Mouse (Mus musculus) kidney, adult 18-20 months (tissue): Measurements from ENCODE around the gene Fmo5.
A peak's percentile ranks its signal among the peaks of the same experiment; 100 is the strongest.

ENCODE experiments used
- DNase-seq: peaks from one replicate; pipeline ENCODE4 v3.0.0; 2021

Fmo5 gene

DNA sequence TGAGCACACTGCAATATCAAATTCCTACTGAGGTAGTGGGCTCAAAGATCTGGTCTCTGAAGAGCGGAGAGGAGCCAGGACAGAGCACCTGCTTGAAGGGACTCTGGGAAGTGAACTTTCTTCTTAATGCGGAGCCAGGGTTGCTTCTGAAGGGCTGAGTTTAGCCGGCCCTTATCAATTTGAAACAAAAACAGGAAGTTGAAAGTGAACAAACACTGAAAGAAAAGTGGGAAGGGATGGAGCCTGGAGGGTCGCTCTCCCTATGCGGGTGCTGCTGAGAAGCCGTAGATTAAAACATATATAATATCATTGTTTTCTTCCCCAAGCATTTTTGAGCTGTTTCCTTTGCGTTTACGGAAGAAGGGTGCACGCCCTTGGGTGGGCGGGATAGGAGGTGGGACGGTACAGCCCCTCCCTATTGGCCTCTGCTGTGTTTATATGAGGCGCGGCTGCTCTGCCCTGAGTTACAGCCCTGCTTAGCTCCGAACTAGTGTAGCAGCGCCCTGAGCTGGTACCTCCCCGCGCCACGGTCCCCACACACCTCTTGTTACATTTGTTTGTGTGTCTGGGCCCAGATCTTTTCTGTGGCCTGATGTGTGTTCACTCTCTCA is at the start of gene Fmo5:
Gene Fmo5 (plus strand): TSS at position 414 of the 611 bp plus-strand sequence.
- DNase-seq = peak; percentile 82

DNA sequence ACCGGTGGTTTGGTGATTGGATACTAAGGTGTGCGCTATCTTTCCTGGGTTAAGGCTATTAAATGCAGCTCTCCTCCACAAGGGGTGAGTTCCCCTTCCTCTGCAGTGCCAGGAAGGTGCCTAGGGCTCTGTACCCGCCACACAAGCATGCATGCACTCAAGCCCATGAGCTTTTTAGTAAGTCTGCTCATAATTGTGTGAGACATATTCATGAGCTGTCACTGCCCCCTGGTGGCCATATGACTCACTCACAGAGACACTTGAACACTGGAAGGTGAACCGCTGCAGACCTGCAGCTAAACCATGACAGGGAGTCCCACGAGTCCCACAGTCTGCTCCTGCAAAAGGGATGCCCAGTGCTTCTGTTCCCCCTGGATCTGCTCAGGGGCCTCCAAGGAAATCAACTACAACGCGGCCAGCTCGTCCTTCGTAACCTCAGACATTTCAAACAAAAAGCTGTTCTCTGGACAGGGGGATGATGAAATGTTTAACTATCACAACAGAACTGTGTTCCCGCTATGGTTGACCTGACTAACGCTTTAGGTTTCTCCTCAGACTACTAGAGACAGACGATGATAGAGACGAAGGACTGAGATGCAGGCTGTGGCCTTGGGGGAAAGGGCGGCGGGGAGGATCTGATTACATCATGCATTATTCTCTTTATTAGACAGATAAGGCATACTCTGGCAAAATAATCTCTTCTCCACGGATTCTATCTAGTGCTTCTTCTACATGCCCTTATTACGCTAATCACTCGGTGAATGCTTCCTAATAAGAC is 43.0 kb upstream of the Fmo5 start:
- DNase-seq = peak; percentile 81

- DNase-seq = no peak
Observed at GRCm38 (mm10) chr3:97587656-97588055, 40.9 kb upstream of the Fmo5 start.

DNA sequence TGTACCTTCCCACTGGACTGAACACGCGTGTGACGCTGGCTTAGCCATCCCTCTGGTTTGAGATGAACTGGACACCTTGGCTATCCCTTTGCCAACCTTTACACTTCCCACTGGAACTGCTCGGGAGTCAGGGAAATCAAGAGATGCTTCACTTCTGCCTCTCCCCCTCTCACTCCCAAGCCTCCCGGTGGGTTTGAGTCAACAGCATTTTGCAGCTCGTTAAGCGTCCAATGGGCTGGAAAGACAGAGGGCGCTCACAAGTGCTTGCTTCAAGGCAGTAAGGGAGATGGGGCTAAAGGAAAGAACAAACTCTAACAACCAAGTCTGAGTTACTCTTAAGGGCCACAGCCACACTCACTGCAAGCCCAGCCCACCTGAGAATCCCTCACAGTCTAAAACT is 37.9 kb upstream of the Fmo5 start:
- no peak for DNase-seq

GRCm38 (mm10) chr3:97593089-97593488 is 35.5 kb upstream of the Fmo5 start:
- no peak for DNase-seq

DNA sequence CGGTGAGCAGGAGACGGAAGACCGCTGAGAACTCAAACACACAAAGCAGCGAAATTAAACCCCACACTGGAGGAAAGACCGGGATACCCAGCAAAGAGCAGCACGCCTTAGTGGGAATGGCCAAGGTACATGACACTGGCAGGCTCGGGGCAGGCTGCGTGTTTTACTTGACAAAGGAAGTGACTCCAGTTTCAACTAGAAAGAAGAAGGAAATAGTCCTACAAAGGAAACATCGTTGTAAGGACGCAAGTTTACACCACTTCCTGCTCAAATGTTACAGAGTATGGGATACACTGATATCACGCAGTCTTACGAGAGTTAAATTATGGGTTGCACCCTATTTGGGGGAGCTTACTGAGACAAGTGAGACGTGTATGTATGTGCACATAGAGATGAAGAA is 34.5 kb upstream of the Fmo5 start:
- DNase-seq = no peak

- DNase-seq = no peak
Observed at GRCm38 (mm10) chr3:97595066-97595465, 33.5 kb upstream of the Fmo5 start.

DNA sequence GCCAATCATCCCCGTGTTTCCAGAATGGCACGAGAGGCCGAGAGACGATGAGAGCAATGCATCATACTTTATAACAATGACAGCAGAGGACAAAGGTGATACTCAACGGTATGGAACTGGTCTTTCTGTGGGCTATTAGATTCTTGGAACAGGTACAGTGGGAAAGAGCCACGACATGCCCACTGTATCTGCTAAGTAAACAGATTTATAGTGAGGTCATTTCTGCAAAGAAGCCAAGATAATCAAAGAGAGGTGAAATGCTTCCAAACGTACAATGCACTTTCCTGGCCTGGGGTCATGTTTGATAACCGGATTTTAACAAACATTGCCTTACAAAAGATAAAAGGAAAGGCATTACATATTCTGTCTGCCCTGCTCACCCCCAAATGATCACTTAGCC is 31.8 kb upstream of the Fmo5 start:
- DNase-seq = no peak

GRCm38 (mm10) chr3:97600050-97600832 is 28.4 kb upstream of the Fmo5 start:
- no peak for DNase-seq

- DNase-seq = peak; percentile 52
Observed at GRCm38 (mm10) chr3:97609201-97609844, 19.3 kb upstream of the Fmo5 start.

DNA sequence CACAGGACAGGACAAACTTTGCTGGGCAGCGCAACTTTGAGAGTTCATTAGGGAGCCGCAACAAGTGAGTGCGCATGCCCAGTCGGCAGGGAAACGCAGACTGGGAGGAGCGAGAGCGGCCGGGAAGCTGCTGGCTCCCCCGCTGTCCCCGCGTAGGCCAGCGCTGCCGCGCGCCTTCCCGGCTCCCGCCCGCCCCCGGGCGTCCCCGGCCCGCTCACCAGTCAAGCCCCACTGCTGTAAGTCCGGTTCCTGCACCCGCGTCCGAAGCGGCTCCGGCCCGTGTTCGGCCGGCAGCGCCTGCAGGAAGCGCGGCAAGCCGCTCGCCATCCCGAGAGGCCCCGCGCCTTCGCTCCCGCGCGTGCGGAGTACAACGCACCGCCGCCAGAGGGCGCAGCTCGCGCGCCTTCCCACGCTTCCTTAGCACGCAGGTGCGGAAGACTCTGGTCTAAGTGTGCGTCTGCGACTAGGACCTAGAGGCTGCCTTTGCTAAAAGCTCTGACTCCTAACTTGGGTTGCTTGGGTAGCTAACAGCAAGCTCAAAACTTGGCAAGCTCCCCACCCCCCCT is 18.7 kb upstream of the Fmo5 start, which contains the start of gene Chd1l:
Gene Chd1l (minus strand): TSS at position 359 of the 566 bp plus-strand sequence.
- peak; percentile 96 for DNase-seq

GRCm38 (mm10) chr3:97611021-97611420 is 17.6 kb upstream of the Fmo5 start:
- no peak for DNase-seq

GRCm38 (mm10) chr3:97615154-97615553 is 13.4 kb upstream of the Fmo5 start:
- no peak for DNase-seq

DNA sequence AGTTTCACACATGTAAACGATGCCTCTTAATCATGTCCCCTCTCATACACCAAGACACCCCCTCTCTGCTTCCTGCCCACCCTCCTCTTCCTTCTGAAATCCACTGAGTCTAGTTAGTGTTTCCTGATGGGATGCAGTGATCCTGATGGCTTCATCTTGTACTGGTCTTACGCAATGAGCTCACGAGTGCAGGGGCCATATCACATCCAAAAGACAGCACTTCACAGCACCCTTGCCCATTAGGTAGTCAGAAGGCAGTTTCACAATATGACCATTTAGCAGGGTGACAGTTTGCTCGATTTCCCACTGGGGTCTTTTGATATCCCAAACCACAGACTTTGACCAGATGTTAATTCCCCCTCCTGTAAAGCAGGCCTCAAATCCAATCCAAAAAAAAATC is 12.7 kb upstream of the Fmo5 start:
- no peak for DNase-seq

DNA sequence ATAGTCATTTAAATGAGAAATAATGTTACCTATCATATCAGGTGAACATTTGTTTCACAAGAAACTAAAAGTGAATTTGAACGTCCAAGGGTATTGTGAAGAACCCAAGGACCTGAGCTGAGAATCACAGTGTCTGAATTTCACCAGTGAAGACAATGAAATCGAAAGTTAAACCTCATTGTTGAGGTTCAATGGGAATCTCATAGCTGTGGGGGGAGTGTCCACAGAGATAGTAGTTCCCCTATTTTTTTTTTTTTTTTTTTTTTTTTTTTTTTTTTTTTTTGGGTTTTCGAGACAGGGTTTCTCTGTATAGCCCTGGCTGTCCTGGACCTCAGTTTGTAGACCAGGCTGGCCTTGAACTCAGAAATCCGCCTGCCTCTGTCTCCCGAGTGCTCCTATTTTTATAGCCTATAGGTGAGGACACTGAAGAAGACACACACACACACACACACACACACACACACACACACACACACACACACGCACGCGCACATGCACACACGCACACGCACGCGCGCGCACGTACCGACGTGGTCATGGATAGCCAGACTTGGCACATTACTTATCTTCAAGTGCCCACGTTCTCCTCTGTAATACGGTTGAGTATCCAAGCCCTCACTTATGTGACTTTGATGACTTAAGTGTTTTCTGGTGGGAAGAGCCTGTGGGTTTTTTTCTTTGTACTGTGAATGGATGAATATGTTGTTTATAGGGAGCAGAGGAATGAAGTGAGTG is 11.3 kb upstream of the Fmo5 start:
- DNase-seq = no peak

DNA sequence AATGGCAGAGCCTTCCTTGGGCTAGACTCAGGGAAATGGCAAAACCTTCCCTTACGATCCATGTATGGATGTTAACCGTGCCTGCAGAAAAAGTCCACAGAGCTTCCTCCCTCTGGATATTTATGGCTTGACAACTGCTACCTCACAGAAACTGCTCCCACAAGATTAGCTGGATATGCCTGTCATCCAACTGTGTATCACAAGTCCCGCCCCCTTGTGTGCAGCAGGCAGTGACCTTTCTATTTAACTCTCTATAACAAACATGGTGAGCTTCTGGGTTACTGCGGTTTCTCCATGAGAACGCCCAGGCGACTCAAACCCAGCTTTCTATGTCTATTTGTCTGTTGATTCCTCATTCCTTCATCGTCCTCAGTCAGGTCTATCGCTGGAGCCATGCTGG is 10.7 kb upstream of the Fmo5 start:
- DNase-seq = no peak

DNA sequence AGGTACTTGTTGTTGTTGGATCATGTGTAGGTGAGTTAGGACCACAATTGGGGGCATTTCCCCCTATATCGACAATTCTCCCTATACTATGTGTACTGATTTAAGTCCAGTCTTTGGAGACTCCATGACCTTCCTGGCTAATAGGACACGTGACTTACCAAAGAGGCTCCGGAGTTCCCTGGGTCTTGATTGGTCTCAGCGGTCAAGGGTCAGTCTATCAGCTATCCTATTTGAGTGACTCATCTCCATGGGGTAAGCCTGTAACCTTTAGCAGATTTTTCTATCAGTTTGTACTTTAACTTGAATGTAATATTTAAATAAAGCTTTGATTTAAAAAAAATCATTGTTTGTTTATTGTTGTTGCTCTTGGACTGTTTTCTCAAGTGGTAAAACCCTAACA is 7.9 kb upstream of the Fmo5 start:
- DNase-seq = no peak

GRCm38 (mm10) chr3:97624611-97625010 is 4.0 kb upstream of the Fmo5 start:
- no peak for DNase-seq

DNA sequence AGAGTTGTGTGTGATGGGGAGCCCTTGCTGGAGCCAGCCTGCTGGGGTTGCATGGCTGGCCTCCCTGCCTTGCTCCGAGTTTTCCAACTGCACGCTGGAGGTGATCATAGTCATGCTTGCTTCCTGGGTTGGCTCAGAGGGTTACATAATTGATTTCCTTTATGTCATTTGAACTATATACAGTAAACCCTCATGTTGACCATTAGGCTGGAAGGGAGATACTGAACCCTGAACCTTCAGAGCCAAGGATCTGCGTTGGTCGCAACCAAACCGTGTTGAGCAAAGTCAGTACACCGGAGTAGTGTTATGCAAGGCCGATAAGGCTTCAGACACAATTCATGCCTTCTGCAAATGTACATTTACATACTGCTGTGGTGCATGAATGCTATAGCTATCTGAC is 711 bp upstream of the Fmo5 start:
- DNase-seq = peak; percentile 31

DNA sequence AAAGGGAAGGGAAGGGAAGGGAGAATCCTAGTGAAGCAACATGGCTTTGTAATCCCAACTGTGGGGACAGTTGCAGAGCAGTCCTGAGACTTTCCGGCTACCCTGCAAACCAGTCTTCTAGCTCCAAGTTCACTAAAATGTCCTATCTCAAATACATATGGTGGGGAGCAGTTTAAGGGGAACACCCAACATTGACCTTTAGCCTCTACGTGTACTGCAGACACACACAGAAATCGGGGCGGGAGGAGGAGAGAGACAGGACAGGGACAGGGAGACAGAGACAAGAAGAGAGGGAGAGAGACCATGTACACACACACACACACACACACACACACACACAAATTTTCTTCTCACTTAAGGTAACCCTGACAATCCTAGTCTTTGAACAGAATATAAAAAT is 1.3 kb downstream of the Fmo5 start:
- no peak for DNase-seq

- no peak for DNase-seq
Observed at GRCm38 (mm10) chr3:97630746-97631145, 2.1 kb downstream of the Fmo5 start.

DNA sequence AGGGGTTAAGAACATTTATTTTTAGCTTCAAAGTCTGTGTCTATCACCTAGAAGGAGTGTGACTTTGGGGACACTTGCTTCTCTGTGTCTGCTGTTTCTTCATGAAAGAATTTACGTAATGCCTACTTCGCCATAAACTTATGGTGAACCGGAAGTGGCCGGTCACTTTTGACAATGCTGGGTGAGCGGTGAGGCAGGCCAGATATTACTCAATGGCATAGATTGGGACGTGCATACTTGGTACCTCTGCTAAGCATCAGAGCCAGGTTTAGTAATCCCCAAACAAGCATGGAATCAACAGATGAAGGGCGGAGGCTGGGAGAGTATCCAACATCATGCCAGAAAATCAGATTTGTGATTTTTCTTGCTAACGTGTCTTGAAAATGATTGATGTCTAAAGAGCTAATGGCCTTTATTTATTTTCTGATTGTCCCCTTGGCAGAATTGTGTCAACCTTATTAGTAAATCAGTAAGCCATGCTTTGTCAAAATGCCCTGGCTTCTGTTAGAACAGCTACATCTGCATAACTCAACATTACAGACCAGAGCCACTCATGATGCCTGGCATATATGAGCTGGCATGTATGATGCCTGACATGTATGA is 2.8 kb downstream of the Fmo5 start:
- no peak for DNase-seq
